Mouse (Mus musculus): Measurements from ENCODE around the gene Rfc4.

DNA sequence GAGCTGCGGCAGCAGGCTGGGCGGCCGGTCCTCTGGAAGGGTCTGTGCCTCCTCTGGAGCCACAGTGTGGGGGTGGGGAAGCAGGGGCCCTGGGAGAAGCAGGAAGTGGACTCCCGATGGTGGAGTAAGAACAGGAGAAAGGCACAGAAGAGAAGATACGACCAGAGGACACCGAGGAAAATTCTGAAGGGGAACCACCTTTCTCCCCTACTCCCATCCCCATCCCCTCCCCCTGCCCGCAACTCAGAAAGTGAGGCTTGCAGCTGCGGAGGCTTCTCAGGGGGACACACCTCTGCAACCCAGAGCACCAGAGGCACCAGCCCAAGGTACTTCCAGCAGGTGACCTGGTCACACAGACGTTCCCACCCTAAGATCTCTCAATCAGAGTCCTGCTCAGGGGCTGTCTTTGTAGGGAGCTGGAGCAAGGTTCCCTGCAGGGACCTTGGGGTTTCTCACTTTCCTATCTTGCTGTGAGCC, 27.4 kb downstream of the Rfc4 start:
- TF ChIP-seq CTCF (IDR thresholded peaks at IDR 0.05; ENCODE audit: low read depth) (no peak), EP300 (IDR thresholded peaks at IDR 0.05; ENCODE audit: low read depth) (no peak)

All from liver, postnatal 0 days (tissue).